Mouse (Mus musculus) granulocyte monocyte progenitor cell, adult 5-6 weeks (primary cell): ENCODE measurements around the gene Zfp708. TPM values are rescaled to one million over a fixed set of nuclear protein-coding genes. Genes with fewer than 3 reads are reported as not detected.

ENCODE experiments used
- total RNA-seq, 2 experiments: library from RNA; stranded (forward) in 1 of 2; stranded (reverse) in 1 of 2; fragments of 200-712, 200-1000 nt in 1 of 2; fragments of >200 nt in 1 of 2; fragmentation: Nextera tagmentation in 1 of 2; gene quantifications; 2 replicates each; pipeline ENCODE4 v1.2.3; 2014 to 2017

Gene Zfp708
- total RNA-seq, 2 experiments from 2014 or later, result 0.37 to 1.8 TPM

Other genes with a start within 250 kb of the Zfp708 start
- gene Gm10767, start 193.1 kb downstream of the Zfp708 start, total RNA-seq (2014; fragmentation: Nextera tagmentation), result 1.7 and 1.9 TPM in 2 replicates
- 0.78 and 0.98 TPM in 2 replicates for gene Gm10767, start 193.1 kb downstream of the Zfp708 start, total RNA-seq (2017)
- gene Zfp712, start 36.8 kb downstream of the Zfp708 start, total RNA-seq (2014; fragmentation: Nextera tagmentation), result 3.4 and 3.9 TPM in 2 replicates
- 2.2 and 5.0 TPM in 2 replicates for gene Zfp712, start 36.8 kb downstream of the Zfp708 start, total RNA-seq (2017)
- gene Gm28557, start 10.6 kb upstream of the Zfp708 start, total RNA-seq (2014; fragmentation: Nextera tagmentation), result 0.36 and 12.7 TPM in 2 replicates
- gene Gm28557, start 10.6 kb upstream of the Zfp708 start, total RNA-seq (2017), result 1.4 and 3.2 TPM in 2 replicates
- 2.4 TPM in 1 of 2 replicates, not detected in the other for gene Rslcan18, start 18.3 kb upstream of the Zfp708 start, total RNA-seq (2014; fragmentation: Nextera tagmentation)
- gene Rslcan18, start 18.3 kb upstream of the Zfp708 start, total RNA-seq (2017), result 1.8 TPM in 1 of 2 replicates, not detected in the other
- gene Zfp759, start 23.7 kb upstream of the Zfp708 start, total RNA-seq (2014; fragmentation: Nextera tagmentation), result 3.4 and 4.0 TPM in 2 replicates
- 8.4 and 13.4 TPM in 2 replicates for gene Zfp759, start 23.7 kb upstream of the Zfp708 start, total RNA-seq (2017)
- 3.7 and 6.4 TPM in 2 replicates for gene Rsl1, start 75.2 kb upstream of the Zfp708 start, total RNA-seq (2014; fragmentation: Nextera tagmentation)
- gene Rsl1, start 75.2 kb upstream of the Zfp708 start, total RNA-seq (2017), result 5.6 and 6.6 TPM in 2 replicates
- 6.7 and 8.0 TPM in 2 replicates for gene Zfp455, start 96.5 kb upstream of the Zfp708 start, total RNA-seq (2014; fragmentation: Nextera tagmentation)
- gene Zfp455, start 96.5 kb upstream of the Zfp708 start, total RNA-seq (2017), result 1.9 and 3.0 TPM in 2 replicates
- 5.1 and 10.4 TPM in 2 replicates for gene Zfp458, start 180.5 kb upstream of the Zfp708 start, total RNA-seq (2014; fragmentation: Nextera tagmentation)
- gene Zfp458, start 180.5 kb upstream of the Zfp708 start, total RNA-seq (2017), result 2.1 and 5.2 TPM in 2 replicates
- gene Zfp457, start 208.5 kb upstream of the Zfp708 start, total RNA-seq (2014; fragmentation: Nextera tagmentation), result 1.3 and 5.7 TPM in 2 replicates
- gene Zfp457, start 208.5 kb upstream of the Zfp708 start, total RNA-seq (2017), result 1.7 and 1.8 TPM in 2 replicates
- 6.9 and 10.0 TPM in 2 replicates for gene Zfp595, start 234.6 kb upstream of the Zfp708 start, total RNA-seq (2014; fragmentation: Nextera tagmentation)
- gene Zfp595, start 234.6 kb upstream of the Zfp708 start, total RNA-seq (2017), result 4.4 and 8.9 TPM in 2 replicates